Mouse (Mus musculus) layer of hippocampus, adult 8-10 months (tissue): ENCODE data around the gene Htra3. TPM values are rescaled to one million over a fixed set of nuclear protein-coding genes. Genes with fewer than 3 reads are reported as not detected.
A peak's percentile ranks its signal among the peaks of the same experiment; 100 is the strongest.

Experiments
- DNase-seq, 2 experiments: peaks; one replicate each; pipeline ENCODE4 v3.0.0; 2022; ENCODE audit warnings: low spot score in 2 of 2
- total RNA-seq, 4 experiments: library from RNA; stranded (reverse); gene quantifications; 2 replicates each; pipeline ENCODE4 v1.2.4; 2022

Gene Htra3
- total RNA-seq, 4 experiments from 2014 or later = 4.8 to 11.1 (median 8.9) TPM

DNA sequence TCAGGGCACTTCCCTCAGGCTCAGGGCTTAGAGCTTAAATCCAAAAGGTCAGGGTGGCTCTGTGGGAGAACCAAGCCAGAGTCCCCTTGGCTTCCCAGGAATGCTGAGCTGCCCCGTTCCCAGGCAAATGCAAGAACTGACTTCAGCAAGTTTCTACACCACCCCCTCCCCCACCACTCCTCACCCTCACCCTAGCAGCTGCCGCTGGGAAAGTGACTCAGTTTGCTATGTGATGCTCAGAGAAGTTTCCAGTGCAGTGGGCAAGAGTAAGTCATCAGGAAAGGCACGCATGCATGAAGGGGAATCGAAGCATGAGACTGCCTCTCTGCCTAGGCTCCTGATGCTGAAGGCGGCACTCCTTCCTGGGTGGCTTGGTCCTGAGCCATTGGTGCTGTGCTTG, 62.6 kb downstream of the Htra3 start:
- no peak for DNase-seq

- no peak for DNase-seq
Measured at GRCm38 (mm10) chr5:35612722-35613121, 66.9 kb downstream of the Htra3 start.

GRCm38 (mm10) chr5:35611900-35612299, 67.7 kb downstream of the Htra3 start:
- peak in 1 of 2 experiments; percentile 29 for DNase-seq

DNA sequence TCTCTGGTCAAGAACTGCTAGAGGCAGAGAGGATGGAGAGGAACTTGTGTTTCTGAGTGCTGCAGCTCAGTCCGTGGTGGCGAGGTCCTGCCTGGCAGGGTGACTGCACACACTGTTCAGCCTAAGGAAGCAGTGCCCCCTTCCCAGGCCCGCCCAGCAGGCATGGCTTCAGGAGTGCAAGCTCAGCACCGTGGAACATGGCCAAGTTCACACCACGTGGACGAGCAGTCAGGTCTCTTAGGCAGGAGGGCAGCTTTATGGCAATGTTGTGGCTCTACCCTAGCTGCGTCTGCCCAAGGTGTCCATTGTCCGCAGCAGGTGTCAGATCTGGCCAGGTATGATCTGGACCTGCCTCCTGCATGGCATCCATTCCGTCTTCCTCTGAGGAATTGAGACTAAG, 68.4 kb downstream of the Htra3 start:
- DNase-seq = no peak

DNA sequence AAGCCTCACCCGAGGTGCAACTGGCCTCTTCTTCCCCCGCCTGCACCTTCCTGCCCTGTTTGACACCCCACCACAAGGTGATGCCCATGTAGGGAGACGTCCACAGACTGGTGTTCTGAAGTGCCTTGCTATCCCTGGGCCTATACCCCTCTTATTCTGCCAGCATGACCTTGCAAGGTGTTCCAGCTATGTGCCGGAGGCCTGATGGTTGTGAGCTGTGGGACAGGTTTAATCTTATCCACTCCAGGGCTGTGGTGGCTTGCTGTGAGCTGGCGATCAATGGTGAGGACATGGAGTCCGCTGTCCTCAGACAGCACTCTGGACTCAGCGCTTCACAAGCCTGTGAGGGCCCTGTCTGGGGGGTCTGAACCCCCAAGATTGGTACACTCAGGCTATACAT, 69.2 kb downstream of the Htra3 start:
- DNase-seq = no peak

DNA sequence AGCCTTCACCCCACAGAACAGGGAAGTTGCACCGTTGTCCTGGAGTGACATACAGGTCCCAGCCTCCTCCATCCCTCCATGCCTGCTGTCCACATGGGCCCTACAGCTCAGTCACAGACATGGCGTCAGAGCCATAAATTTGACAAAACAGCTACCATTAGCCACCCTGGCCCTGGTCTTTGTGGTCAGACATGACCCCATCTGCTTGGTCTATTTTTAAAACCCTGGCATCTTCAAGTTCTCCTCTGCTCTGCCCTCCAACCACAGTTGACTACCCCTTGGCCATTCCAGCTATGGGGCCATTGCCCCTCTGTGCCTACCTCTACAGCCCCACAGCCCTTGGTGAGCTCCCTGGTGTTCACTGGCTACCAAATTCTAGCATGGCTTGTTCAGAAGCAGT, 69.6 kb downstream of the Htra3 start:
- no peak for DNase-seq

GRCm38 (mm10) chr5:35609381-35609780, 70.2 kb downstream of the Htra3 start:
- no peak for DNase-seq

- DNase-seq = no peak
Measured at GRCm38 (mm10) chr5:35608559-35608958, 71.0 kb downstream of the Htra3 start.

GRCm38 (mm10) chr5:35607784-35608183, 71.8 kb downstream of the Htra3 start:
- DNase-seq = no peak

- no peak for DNase-seq
Measured at GRCm38 (mm10) chr5:35606800-35607199, 72.8 kb downstream of the Htra3 start.

DNA sequence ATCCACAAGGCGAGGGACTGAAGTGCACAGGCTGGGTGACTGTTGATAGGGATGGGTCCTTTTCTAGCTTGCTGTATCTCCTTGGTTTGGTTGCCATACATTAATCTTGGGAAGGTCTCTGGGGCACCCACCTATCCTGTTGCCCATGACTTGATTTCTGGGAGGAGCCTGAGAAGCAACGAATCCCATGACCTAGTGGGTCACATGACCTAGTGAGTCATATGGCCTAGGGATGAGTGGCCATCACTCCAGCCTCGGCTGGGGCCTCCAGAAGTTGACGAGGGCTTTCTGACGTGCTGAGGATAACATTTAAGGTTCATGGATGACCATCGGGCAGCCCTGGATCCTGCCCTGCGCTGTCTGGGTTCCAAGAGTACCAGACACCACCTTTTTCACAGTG, 74.2 kb downstream of the Htra3 start:
- DNase-seq = no peak

Other genes starting within 250 kb of the Htra3 start
- gene Cpz, start 154.1 kb downstream of the Htra3 start, total RNA-seq = under 1 TPM in 1 of 4 experiments, not detected in 3; 0.47 TPM
- 10 to 100 TPM in 1 of 4 experiments, 1 to 10 TPM in 3; 7.6 to 12.4 (median 8.7) TPM for gene Trmt44, start 104.7 kb downstream of the Htra3 start, total RNA-seq
- 10 to 100 TPM; 29.6 to 50.2 (median 41.7) TPM for gene Acox3, start 96.7 kb downstream of the Htra3 start, total RNA-seq
- 1 to 10 TPM; 1.9 to 3.8 (median 3.1) TPM for gene Sh3tc1, start 60.2 kb upstream of the Htra3 start, total RNA-seq
- gene Ablim2, start 78.1 kb upstream of the Htra3 start, total RNA-seq = 100 to 1,000 TPM; 114 to 158 (median 135) TPM
- 10 to 100 TPM; 26.1 to 37.1 (median 28.7) TPM for gene Afap1, start 213.5 kb upstream of the Htra3 start, total RNA-seq